Mouse (Mus musculus) lung, postnatal 0 days (tissue): ENCODE measurements at regions not wholly inside any gene's neighbourhood (a gene's known extent, or its start where the extent isn't known, plus 50 kb on each side); places are given as distances from the start of the nearest gene placed in this dataset.

Experiments used
- ATAC-seq: fragments of 200-750 bp; cut with Nextera tagmentation; 2 replicates; pipeline ENCODE4 v1.8.0; 2017; ENCODE audit warnings: moderate library complexity
- DNase-seq: peaks from one replicate; pipeline ENCODE4 v3.0.0-alpha.2; 2016; ENCODE audit warnings: low spot score
- H3K27ac ChIP-seq: fragments of 300-500 bp; sonication (generic); 2 replicates; pipeline ENCODE4 v1.5.1; 2014; ENCODE audit warnings: antibody characterized with exemption, mild to moderate bottlenecking, low read length, mixed read lengths
- H3K27me3 ChIP-seq: fragments of 300-500 bp; sonication (generic); replicated peaks from 2 replicates; pipeline ENCODE4 v1.6.1; 2014; ENCODE audit warnings: low read length, mixed read lengths; ENCODE audit not compliant: insufficient read depth
- H3K36me3 ChIP-seq: fragments of 300-500 bp; sonication (generic); 2 replicates; pipeline ENCODE4 v1.6.1; 2014; ENCODE audit warnings: low read length, mixed read lengths; ENCODE audit not compliant: insufficient read depth
- H3K4me1 ChIP-seq: fragments of 300-500 bp; sonication (generic); 2 replicates; pipeline ENCODE4 v1.6.1; 2014; ENCODE audit warnings: antibody characterized with exemption, low read depth, low read length, mixed read lengths; ENCODE audit not compliant: insufficient read depth
- H3K4me2 ChIP-seq: fragments of 300-500 bp; sonication (generic); replicated peaks from 2 replicates; pipeline ENCODE4 v1.6.1; 2014; ENCODE audit warnings: low read depth, mild to moderate bottlenecking, low read length, moderate library complexity, mixed read lengths
- H3K4me3 ChIP-seq: fragments of 300-500 bp; sonication (generic); 2 replicates; pipeline ENCODE4 v1.5.1; 2014; ENCODE audit warnings: low read depth, low read length
- H3K9ac ChIP-seq: fragments of 300-500 bp; sonication (generic); replicated peaks from 2 replicates; pipeline ENCODE4 v1.6.1; 2014; ENCODE audit warnings: low read depth, mild to moderate bottlenecking
- H3K9me3 ChIP-seq: fragments of 300-500 bp; sonication (generic); 2 replicates; pipeline ENCODE4 v1.6.1; 2016; ENCODE audit warnings: low read length, mixed read lengths
- CTCF ChIP-seq: IDR thresholded peaks from 2 replicates; pipeline ENCODE4 v1.5.1; 2016; ENCODE audit warnings: antibody characterized with exemption, mild to moderate bottlenecking
- EP300 ChIP-seq: IDR thresholded peaks from 2 replicates; pipeline ENCODE4 v1.6.1; 2016; ENCODE audit warnings: antibody characterized with exemption, mild to moderate bottlenecking, control low read depth
- WGBS: fragments of 180-500 bp; shearing (Covaris S2); extraction: QIAGEN DNeasy Blood & Tissue Kit; methylation state at CpG from one replicate; pipeline ENCODE4 v1.1.7; 2014; 5-methylcytosine and 5-hydroxymethylcytosine counted together

DNA sequence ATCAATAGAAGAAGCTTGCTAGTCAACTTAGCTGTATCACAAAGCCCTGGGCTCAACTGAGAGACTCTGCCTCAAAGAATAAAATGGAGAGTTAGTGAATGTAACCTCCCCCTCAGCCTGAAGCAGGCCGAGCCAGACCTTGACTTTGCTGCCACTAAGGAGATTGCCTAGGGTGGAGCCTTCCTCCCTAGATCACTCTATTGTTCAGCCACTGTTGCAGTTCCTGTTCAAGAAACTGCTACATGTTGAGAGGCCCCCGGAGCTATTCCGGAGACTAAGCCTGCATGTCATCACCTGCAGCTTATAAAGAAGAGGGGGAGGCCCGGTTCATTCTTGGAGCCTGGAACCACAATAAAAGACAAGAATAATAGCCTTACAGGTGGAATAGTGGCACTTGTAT lies 257.9 kb downstream of the Adgrg6 start:
- no peak for DNase-seq
- no peak for ATAC-seq
- WGBS: 78% methylated on average over 4 of the region's 4 CpGs
- H3K9me3 ChIP-seq: no peaks in the 10 kb centered on the region
- no peaks in the 10 kb centered on the region for H3K36me3 ChIP-seq
- no peak overlapping the region for H3K4me3 ChIP-seq
- no peaks in the 10 kb centered on the region for H3K4me1 ChIP-seq
- TF ChIP-seq EP300 (no peak), CTCF (no peak)
- no peak overlapping the region for H3K27ac ChIP-seq
- H3K9ac ChIP-seq: no peak overlapping the region
- H3K4me2 ChIP-seq: no peak overlapping the region
- H3K27me3 ChIP-seq: no peaks in the 10 kb centered on the region

DNA sequence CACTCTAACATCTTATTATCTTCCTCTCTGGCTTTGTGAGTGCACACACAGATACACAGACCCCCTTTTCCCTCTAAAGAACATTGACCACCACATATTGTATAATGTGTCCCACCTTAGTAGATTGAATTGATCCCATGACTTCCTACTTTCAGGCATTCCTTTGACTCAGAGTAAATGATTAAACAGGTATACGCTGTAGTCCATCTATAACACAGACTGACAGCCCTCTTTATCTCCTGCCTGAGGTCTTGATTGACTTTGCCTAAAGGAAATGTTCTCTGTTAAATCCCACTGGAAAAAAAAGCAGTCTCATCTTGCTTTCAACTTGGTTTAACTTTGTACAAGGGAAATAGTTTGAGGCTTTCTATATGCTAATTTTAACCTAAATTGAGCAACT lies 268.8 kb downstream of the Adgrg6 start:
- Histone ChIP-seq H3K9ac (no peak overlapping the region), H3K4me1 (no peaks in the 10 kb centered on the region), H3K9me3 (no peaks in the 10 kb centered on the region), H3K27me3 (no peaks in the 10 kb centered on the region), H3K27ac (no peak overlapping the region), H3K4me3 (no peak overlapping the region), H3K4me2 (no peak overlapping the region), H3K36me3 (no peaks in the 10 kb centered on the region)
- TF ChIP-seq EP300 (no peak), CTCF (no peak)
- WGBS: 60% methylated on average over 1 of the region's 1 CpGs
- ATAC-seq (no peak), DNase-seq (no peak)

- Histone ChIP-seq H3K27me3 (no peaks in the 10 kb centered on the region), H3K4me2 (no peak overlapping the region), H3K9ac (no peak overlapping the region), H3K9me3 (no peaks in the 10 kb centered on the region), H3K4me3 (no peak overlapping the region), H3K27ac (no peak overlapping the region), H3K4me1 (no peaks in the 10 kb centered on the region), H3K36me3 (no peaks in the 10 kb centered on the region)
- TF ChIP-seq CTCF: no peak
- no peak for TF ChIP-seq EP300
- ATAC-seq: no peak
- 79% methylated on average over 1 of the region's 1 CpGs for WGBS
- no peak for DNase-seq
Observed at GRCm38 (mm10) chr10:14275477-14275876, 270.0 kb downstream of the Adgrg6 start.

DNA sequence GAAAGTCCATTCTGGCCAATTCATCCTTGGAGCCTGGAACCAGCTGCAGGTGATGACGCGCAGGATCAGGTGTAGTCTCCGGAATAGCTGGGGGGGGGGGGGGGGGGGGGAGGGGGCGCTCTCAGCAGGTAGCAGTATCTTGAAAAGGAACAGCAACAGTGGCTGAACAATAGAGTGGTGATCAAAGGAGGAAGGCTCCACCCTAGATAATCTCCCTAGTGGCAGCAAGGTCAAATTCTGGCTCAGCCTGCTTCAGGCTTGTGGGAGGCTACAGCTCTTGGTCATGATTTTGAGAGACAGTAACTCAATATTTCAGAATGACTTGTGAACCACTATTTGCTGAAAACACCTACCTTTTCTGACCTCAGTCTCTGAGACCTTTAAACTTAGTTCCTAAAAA lies 275.5 kb downstream of the Adgrg6 start:
- no peak overlapping the region for H3K27ac ChIP-seq
- no peak overlapping the region for H3K4me2 ChIP-seq
- no peaks in the 10 kb centered on the region for H3K9me3 ChIP-seq
- no peak for DNase-seq
- TF ChIP-seq EP300 (no peak), CTCF (no peak)
- H3K4me1 ChIP-seq: no peaks in the 10 kb centered on the region
- 31% methylated on average over 3 of the region's 4 CpGs for WGBS
- H3K4me3 ChIP-seq: no peak overlapping the region
- ATAC-seq: no peak
- H3K9ac ChIP-seq: no peak overlapping the region
- H3K36me3 ChIP-seq: no peaks in the 10 kb centered on the region
- no peaks in the 10 kb centered on the region for H3K27me3 ChIP-seq

- H3K4me2 ChIP-seq: no peak overlapping the region
- ATAC-seq: no peak
- H3K9ac ChIP-seq: no peak overlapping the region
- TF ChIP-seq CTCF: no peak
- TF ChIP-seq EP300: no peak
- H3K36me3 ChIP-seq: no peaks in the 10 kb centered on the region
- no peaks in the 10 kb centered on the region for H3K27me3 ChIP-seq
- no peaks in the 10 kb centered on the region for H3K4me1 ChIP-seq
- H3K9me3 ChIP-seq: no peaks in the 10 kb centered on the region
- 81% methylated on average over 3 of the region's 3 CpGs for WGBS
- H3K27ac ChIP-seq: no peak overlapping the region
- DNase-seq: no peak
- H3K4me3 ChIP-seq: no peak overlapping the region
Observed at GRCm38 (mm10) chr10:14267641-14268040, 277.8 kb downstream of the Adgrg6 start.

- TF ChIP-seq EP300: no peak
- no peak for TF ChIP-seq CTCF
- Histone ChIP-seq H3K4me3 (no peak overlapping the region), H3K36me3 (no peaks in the 10 kb centered on the region), H3K9me3 (no peaks in the 10 kb centered on the region), H3K27ac (no peak overlapping the region), H3K9ac (no peak overlapping the region), H3K27me3 (no peaks in the 10 kb centered on the region), H3K4me2 (no peak overlapping the region), H3K4me1 (no peaks in the 10 kb centered on the region)
- ATAC-seq (no peak), DNase-seq (no peak)
- WGBS: 81% methylated on average over 8 of the region's 8 CpGs
Observed at GRCm38 (mm10) chr10:14239670-14240069, 273.8 kb downstream of the Hivep2 start.

DNA sequence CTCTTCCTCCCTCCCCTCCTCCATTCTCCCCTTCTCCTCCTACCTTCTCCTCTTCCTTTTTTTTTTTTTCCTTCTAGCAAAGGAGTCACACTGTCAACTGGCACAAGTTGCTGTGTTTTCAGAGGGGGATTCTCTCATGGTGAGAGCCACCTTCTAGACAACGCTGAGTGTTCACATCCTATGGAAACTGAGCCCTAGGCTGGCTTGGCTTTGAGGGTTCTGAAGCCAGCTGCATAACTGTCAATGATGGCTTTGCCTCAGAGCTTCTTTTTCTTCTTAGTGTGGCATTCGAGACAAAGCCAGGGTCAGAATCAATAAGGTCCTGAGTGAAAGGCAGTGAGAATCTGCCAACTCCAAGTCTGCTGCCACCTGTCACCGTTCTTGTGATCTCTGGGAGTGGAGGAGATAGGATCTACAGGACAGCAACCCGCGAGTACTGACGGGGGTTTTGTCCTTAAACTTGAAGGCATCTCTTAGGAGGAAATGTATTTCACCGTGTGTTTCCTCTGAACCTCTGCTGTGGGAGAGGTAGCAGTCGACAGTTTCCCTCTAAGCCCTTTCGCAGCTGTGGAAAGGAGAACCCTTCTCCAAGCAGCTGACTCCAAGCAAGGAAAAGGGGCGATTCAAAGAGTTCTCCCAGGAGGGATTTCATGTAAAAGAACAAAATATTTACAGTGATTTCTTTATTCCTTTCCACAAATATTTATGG lies 269.2 kb downstream of the Hivep2 start:
- ATAC-seq: no peak

More for the DNA sequence above, 269.2 kb downstream of the Hivep2 start:
- no peak for DNase-seq
- Histone ChIP-seq H3K4me3 (no peak overlapping the region), H3K4me1 (no peaks in the 10 kb centered on the region), H3K4me2 (no peak overlapping the region), H3K36me3 (no peaks in the 10 kb centered on the region), H3K27me3 (no peaks in the 10 kb centered on the region), H3K9ac (no peak overlapping the region), H3K9me3 (no peaks in the 10 kb centered on the region), H3K27ac (no peak overlapping the region)
- no peak for TF ChIP-seq CTCF
- TF ChIP-seq EP300: no peak
- WGBS: 51% methylated on average over 10 of the region's 10 CpGs
